Mouse (Mus musculus) cortical plate, adult 2 months (tissue): Measurements from ENCODE around the gene Lingo4. TPM values are rescaled to one million over a fixed set of nuclear protein-coding genes. Genes with fewer than 3 reads are reported as not detected.

Experiments
- H3K27ac ChIP-seq: fragments of 200-500 bp; 2 replicates; pipeline ENCODE4 v1.5.1; 2012; ENCODE audit warnings: low read length, control low read depth, inconsistent platforms; ENCODE audit not compliant: insufficient read depth
- H3K4me1 ChIP-seq: fragments of 200-500 bp; 2 replicates; pipeline ENCODE4 v1.6.1; 2011; ENCODE audit warnings: low read length; ENCODE audit not compliant: control insufficient read depth, insufficient read depth
- H3K4me3 ChIP-seq: fragments of 200-500 bp; 2 replicates; pipeline ENCODE4 v1.5.1; 2011; ENCODE audit warnings: mild to moderate bottlenecking, low read length, control low read depth; ENCODE audit not compliant: insufficient read depth
- CTCF ChIP-seq: fragments of 200-500 bp; IDR thresholded peaks from 2 replicates; pipeline ENCODE4 v1.5.1; 2011; ENCODE audit warnings: mild to moderate bottlenecking, control low read depth, low read length; ENCODE audit not compliant: insufficient read depth; ENCODE audit errors: extremely low read depth
- POLR2A ChIP-seq: fragments of 200-500 bp; IDR thresholded peaks from 2 replicates; pipeline ENCODE4 v1.6.1; 2011; ENCODE audit warnings: mild to moderate bottlenecking, low read length, control low read depth; ENCODE audit not compliant: insufficient read depth; ENCODE audit errors: extremely low read depth
- polyA plus RNA-seq: library from polyadenylated mRNA; depleted of rRNA; stranded (reverse); fragments of >200 nt; gene quantifications from 2 replicates; pipeline ENCODE4 v1.2.3, GENCODE M21; 2012; rRNA removed

Gene Lingo4
- polyA plus RNA-seq, 1 experiment = 0.46 TPM

DNA sequence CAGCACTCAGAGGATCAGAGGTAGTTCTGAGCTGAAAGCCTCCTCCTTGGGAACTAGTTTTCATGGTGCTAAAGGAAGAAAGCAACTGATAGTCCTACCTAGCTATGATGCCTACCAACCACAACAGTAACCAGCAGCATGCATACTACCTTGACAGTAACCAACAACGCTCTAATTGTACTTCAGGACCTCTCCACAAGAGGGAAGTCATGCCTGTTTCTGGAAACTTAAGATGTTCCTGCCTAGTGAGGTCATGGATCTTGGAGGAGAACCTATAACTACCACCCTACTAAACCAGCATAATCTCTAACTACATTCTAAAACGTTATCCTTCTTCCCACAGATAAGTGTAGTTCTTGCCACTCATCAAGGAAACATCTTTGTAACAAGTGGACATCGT, 42.9 kb downstream of the Lingo4 start:
- H3K27ac ChIP-seq = no peak overlapping the region
- no peak overlapping the region for H3K4me3 ChIP-seq
- H3K4me1 ChIP-seq = no peaks in the 10 kb centered on the region
- TF ChIP-seq POLR2A = no peak
- peak; percentile 31; the same call in 1 of the 2 replicates for TF ChIP-seq CTCF

DNA sequence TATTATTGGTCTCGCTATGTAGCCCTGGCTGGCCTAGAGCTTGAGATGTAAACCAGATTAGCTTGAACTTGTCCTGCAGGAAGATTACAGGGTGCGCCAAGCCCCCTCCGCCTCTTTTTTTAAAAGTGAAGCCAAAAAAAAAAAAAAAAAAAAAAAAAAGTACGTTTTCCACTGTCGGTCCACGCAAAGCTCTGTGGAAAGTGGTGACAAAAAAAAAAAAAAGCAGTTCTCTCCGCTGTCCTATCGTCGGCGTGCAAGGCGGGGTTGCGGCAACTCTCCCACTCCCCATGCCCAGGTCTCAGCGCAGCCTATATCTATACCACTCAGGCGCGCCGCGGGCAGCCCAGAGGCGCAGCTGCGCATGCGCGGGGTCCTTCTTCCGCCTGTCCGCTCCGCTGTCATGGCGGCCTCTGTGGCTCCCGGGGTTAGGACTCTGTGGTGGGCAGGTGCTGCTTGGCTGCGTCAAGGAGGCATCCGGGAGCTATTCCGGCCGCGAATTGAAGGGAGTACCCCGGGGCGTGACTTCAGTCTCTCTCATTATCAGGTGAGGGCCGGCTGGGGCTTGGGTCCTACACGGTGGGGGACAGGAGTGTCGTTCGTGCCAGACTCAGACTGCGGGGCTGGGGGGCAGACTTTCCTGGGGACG, 44.8 kb downstream of the Lingo4 start, which contains the start of gene Mrpl9:
Gene Mrpl9 (plus strand): TSS at position 368 of the 646 bp plus-strand sequence.
- TF ChIP-seq CTCF (no peak), POLR2A (peak; percentile 82)
- peak within 1 kb of the TSS; percentile 92 for H3K4me3 ChIP-seq
- no peaks in the 10 kb centered on the region for H3K4me1 ChIP-seq
- 0 out of 2 replicates have a peak within 1 kb of the TSS, but pooled peaks have one; percentile 41 for H3K27ac ChIP-seq

DNA sequence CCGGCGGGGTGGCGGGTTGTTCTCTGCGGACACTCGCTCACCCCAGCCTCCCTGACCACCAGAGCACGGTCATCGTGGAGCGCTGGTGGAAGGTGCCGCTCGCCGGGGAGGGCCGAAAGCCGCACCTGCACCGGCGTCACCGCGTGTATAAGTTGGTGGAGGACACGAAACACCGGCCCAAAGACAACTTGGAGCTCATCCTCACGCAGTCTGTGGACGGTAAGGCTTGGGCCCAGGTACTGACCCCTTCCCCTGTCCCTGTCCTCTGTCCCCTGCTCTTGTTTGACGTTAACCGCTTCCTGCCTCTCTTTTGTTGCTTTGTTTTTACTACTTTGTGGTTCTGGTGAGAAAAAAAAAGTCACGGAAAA, 45.3 kb downstream of the Lingo4 start, which contains the start of gene Oaz3:
Gene Oaz3 (minus strand): TSS at position 319 of the 368 bp plus-strand sequence.
- H3K27ac ChIP-seq = 0 out of 2 replicates have a peak within 1 kb of the TSS, but pooled peaks have one; percentile 41
- H3K4me3 ChIP-seq = peak within 1 kb of the TSS; percentile 92
- TF ChIP-seq POLR2A = no peak
- TF ChIP-seq CTCF = no peak
- H3K4me1 ChIP-seq = no peaks in the 10 kb centered on the region

DNA sequence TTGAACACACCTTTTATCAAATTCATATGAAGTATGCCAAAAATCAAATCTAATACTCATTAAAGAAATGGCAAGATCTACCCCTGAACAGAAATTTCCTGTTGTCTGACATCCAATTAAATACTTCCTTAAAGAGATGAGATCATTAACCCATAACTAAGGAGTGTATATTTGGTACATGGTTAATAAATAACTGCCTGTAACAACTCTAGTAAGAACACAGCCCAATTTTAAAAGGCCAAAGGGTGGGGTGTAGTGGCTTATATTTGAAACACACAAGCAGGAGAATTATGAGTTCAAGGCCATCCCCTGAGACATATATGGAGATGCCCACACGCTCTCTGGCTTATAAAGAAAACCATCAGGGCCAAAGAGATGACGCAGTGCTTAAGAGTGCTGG, 51.1 kb downstream of the Lingo4 start:
- no peak overlapping the region for H3K4me3 ChIP-seq
- no peaks in the 10 kb centered on the region for H3K4me1 ChIP-seq
- TF ChIP-seq POLR2A (no peak), CTCF (no peak)
- no peak overlapping the region for H3K27ac ChIP-seq

Other genes with a start within 250 kb of the Lingo4 start
- not detected in 2 replicates for gene Gm10696, start 220.3 kb upstream of the Lingo4 start, polyA plus RNA-seq
- gene Gm5286, start 201.8 kb upstream of the Lingo4 start, polyA plus RNA-seq = not detected in 2 replicates
- gene Gm4778, start 134.5 kb upstream of the Lingo4 start, polyA plus RNA-seq = not detected in 2 replicates
- 19.3 and 22.3 TPM in 2 replicates for gene Them4, start 88.4 kb upstream of the Lingo4 start, polyA plus RNA-seq
- gene Them5, start 56.4 kb upstream of the Lingo4 start, polyA plus RNA-seq = not detected in 2 replicates
- 0.61 and 0.70 TPM in 2 replicates for gene C2cd4d, start 36.1 kb upstream of the Lingo4 start, polyA plus RNA-seq
- gene Rorc, start 25.7 kb upstream of the Lingo4 start, polyA plus RNA-seq = 1.9 and 2.0 TPM in 2 replicates
- gene Tdrkh, start 14.8 kb downstream of the Lingo4 start, polyA plus RNA-seq = 15.2 and 15.5 TPM in 2 replicates
- 46.0 and 47.9 TPM in 2 replicates for gene Mrpl9, start 44.8 kb downstream of the Lingo4 start, polyA plus RNA-seq
- gene Oaz3, start 45.4 kb downstream of the Lingo4 start, polyA plus RNA-seq = 0.15 and 0.25 TPM in 2 replicates
- gene Celf3, start 79.8 kb downstream of the Lingo4 start, polyA plus RNA-seq = 314 and 357 TPM in 2 replicates
- gene Riiad1, start 81.8 kb downstream of the Lingo4 start, polyA plus RNA-seq = 3.2 and 4.1 TPM in 2 replicates
- gene Snx27, start 184.2 kb downstream of the Lingo4 start, polyA plus RNA-seq = 47.7 and 50.6 TPM in 2 replicates
- gene Gm10972, start 244.6 kb downstream of the Lingo4 start, polyA plus RNA-seq = not detected in 2 replicates